Mouse (Mus musculus) left cerebral cortex, postnatal 10 days (tissue): ENCODE measurements around the gene Lrrc8d. TPM values are rescaled to one million over a fixed set of nuclear protein-coding genes. Genes with fewer than 3 reads are reported as not detected.
"Not testable (repeated sequence)": the region's sequence is repeated elsewhere in the genome, so short reads cannot be mapped to it uniquely, and the experiment has no call there.

ENCODE experiments used
- DNase-seq, 2 experiments: peaks; one replicate each; pipeline ENCODE4 v3.0.0; 2021 to 2022; ENCODE audit warnings: low spot score in 2 of 2, mixed read lengths in 1 of 2; ENCODE audit errors: extremely low spot score in 1 of 2
- intact Hi-C: fragments of 180-260 bp; cut with DNase I; formaldehyde crosslinking; loops from one replicate; pipeline ENCODE4 v1.15.1; 2025
- total RNA-seq, 2 experiments: library from RNA; stranded (reverse); gene quantifications; 2 replicates each; pipeline ENCODE4 v1.2.3; 2021

Lrrc8d gene
- total RNA-seq, 2 experiments from 2014 or later, result 48.9 to 54.0 TPM

GRCm38 (mm10) chr5:105828050-105828449 is 128.3 kb downstream of the Lrrc8d start:
- DNase-seq, result no peak
- intact Hi-C loops, result no loop called here

- no peak for DNase-seq
- intact Hi-C loops, result no loop called here
Measured at GRCm38 (mm10) chr5:105829008-105829586, 129.3 kb downstream of the Lrrc8d start.

GRCm38 (mm10) chr5:105832140-105832539 is 132.4 kb downstream of the Lrrc8d start:
- DNase-seq, result no peak
- intact Hi-C loops, result no loop called here

GRCm38 (mm10) chr5:105833923-105834322 is 134.2 kb downstream of the Lrrc8d start:
- no peak for DNase-seq
- intact Hi-C loops, result no loop called here

GRCm38 (mm10) chr5:105836006-105836405 is 136.2 kb downstream of the Lrrc8d start:
- intact Hi-C loops, result no loop called here
- DNase-seq, result no peak

- intact Hi-C loops, result no loop called here
- no peak for DNase-seq
Measured at GRCm38 (mm10) chr5:105839740-105840310, 140.1 kb downstream of the Lrrc8d start.

GRCm38 (mm10) chr5:105844044-105844753 is 144.4 kb downstream of the Lrrc8d start:
- intact Hi-C loops, result no loop called here
- DNase-seq, result no peak

GRCm38 (mm10) chr5:105845041-105845440 is 145.3 kb downstream of the Lrrc8d start:
- intact Hi-C loops, result no loop called here
- no peak for DNase-seq

- intact Hi-C loops, result no loop called here
- DNase-seq, result no peak
Measured at GRCm38 (mm10) chr5:105847726-105848125, 148.0 kb downstream of the Lrrc8d start.

- no peak for DNase-seq
- intact Hi-C loops, result no loop called here
Measured at GRCm38 (mm10) chr5:105849222-105849621, 149.5 kb downstream of the Lrrc8d start.

GRCm38 (mm10) chr5:105849643-105850042 is 149.9 kb downstream of the Lrrc8d start:
- DNase-seq, result no peak
- intact Hi-C loops, result no loop called here

- no peak for DNase-seq
- intact Hi-C loops, result no loop called here
Measured at GRCm38 (mm10) chr5:105853271-105853670, 153.5 kb downstream of the Lrrc8d start.

- DNase-seq, result no peak
- intact Hi-C loops, result no loop called here
Measured at GRCm38 (mm10) chr5:105857486-105857885, 157.7 kb downstream of the Lrrc8d start.

GRCm38 (mm10) chr5:105858754-105859694 is 159.3 kb downstream of the Lrrc8d start:
- intact Hi-C loops, result no loop called here
- DNase-seq, result peak in 1 of 2 experiments; percentile 41

- no peak for DNase-seq
- intact Hi-C loops, result no loop called here
Measured at GRCm38 (mm10) chr5:105859716-105860460, 160.1 kb downstream of the Lrrc8d start.

GRCm38 (mm10) chr5:105860461-105860835 is 160.7 kb downstream of the Lrrc8d start:
- intact Hi-C loops, result no loop called here
- no peak for DNase-seq

- no peak for DNase-seq
- intact Hi-C loops, result no loop called here
Measured at GRCm38 (mm10) chr5:105861616-105862015, 161.8 kb downstream of the Lrrc8d start.

- intact Hi-C loops, result loop anchor here (5.0 kb wide), 2 partner anchors 113 to 348 kb away; partner anchors contain the start of gene Lrrc8c
- DNase-seq, result not testable (repeated sequence)
Measured at GRCm38 (mm10) chr5:105865110-105865628, 165.4 kb downstream of the Lrrc8d start.
